Mouse (Mus musculus) C2C12 (cell line): ENCODE data around the gene Postn.

ENCODE experiments used
- CTCF ChIP-seq: IDR thresholded peaks from one replicate; pipeline ENCODE4 v1.5.1; 2011; ENCODE audit not compliant: control insufficient read depth, insufficient read depth, insufficient read length
- FOSL1 ChIP-seq: IDR thresholded peaks from one replicate; pipeline ENCODE4 v1.8.0; 2011; ENCODE audit warnings: mild to moderate bottlenecking, low read length; ENCODE audit not compliant: poor library complexity, insufficient read depth, severe bottlenecking
- MAX ChIP-seq: IDR thresholded peaks from one replicate; pipeline ENCODE4 v1.6.1; 2011; ENCODE audit warnings: mild to moderate bottlenecking, control low read depth
- MYOG ChIP-seq: IDR thresholded peaks from one replicate; pipeline ENCODE4 v1.6.1; 2011; ENCODE audit not compliant: control insufficient read depth, insufficient read length; ENCODE audit errors: extremely low read depth
- USF1 ChIP-seq: IDR thresholded peaks from one replicate; pipeline ENCODE4 v1.6.1; 2011; ENCODE audit warnings: low read depth, mild to moderate bottlenecking, control low read depth, moderate library complexity

- TF ChIP-seq CTCF (no peak), USF1 (no peak), MAX (no peak), MYOG (no peak), FOSL1 (no peak)
Observed at GRCm38 (mm10) chr3:54361656-54362055, 747 bp downstream of the Postn start.
